Mouse (Mus musculus) megakaryocyte, embryonic 14.5 days (primary cell): ENCODE measurements around the gene Foxa1.

Source experiments
- FLI1 ChIP-seq: IDR thresholded peaks from 2 replicates; pipeline ENCODE4 v1.6.1; 2012; ENCODE audit warnings: low read length, inconsistent platforms, mixed read lengths
- GATA1 ChIP-seq: IDR thresholded peaks from 3 replicates; pipeline ENCODE4 v1.6.1; 2012; ENCODE audit warnings: mixed read lengths, low read length, inconsistent platforms, borderline replicate concordance

- TF ChIP-seq GATA1 (no peak), FLI1 (no peak)
Observed at GRCm38 (mm10) chr12:57509726-57510125, 37.0 kb downstream of the Foxa1 start.
